Mouse (Mus musculus) brain, embryonic 14.5 days (tissue): ENCODE measurements around the gene Dnaic2. TPM values are rescaled to one million over a fixed set of nuclear protein-coding genes. Genes with fewer than 3 reads are reported as not detected.
A peak's percentile ranks its signal among the peaks of the same experiment; 100 is the strongest.

Experiments
- DNase-seq: peaks from one replicate; pipeline ENCODE4 v3.0.0-alpha.2; 2011; ENCODE audit warnings: low read depth
- CTCF ChIP-seq: fragments of 200-500 bp; IDR thresholded peaks from 2 replicates; pipeline ENCODE4 v1.5.1; 2012; ENCODE audit warnings: inconsistent platforms, mild to moderate bottlenecking, moderate library complexity, borderline replicate concordance; ENCODE audit not compliant: insufficient read depth, insufficient read length; ENCODE audit errors: extremely low read depth
- POLR2A ChIP-seq: fragments of 200-500 bp; IDR thresholded peaks from 2 replicates; pipeline ENCODE4 v1.6.1; 2012; ENCODE audit warnings: mild to moderate bottlenecking, inconsistent platforms, borderline replicate concordance; ENCODE audit not compliant: poor library complexity, insufficient read depth, insufficient read length, severe bottlenecking; ENCODE audit errors: extremely low read depth
- polyA plus RNA-seq: library from polyadenylated mRNA; depleted of rRNA; stranded (reverse); fragments of >200 nt; gene quantifications from 2 replicates; pipeline ENCODE4 v1.2.3, GENCODE M21; 2012; rRNA removed

Dnaic2 gene
- polyA plus RNA-seq, 1 experiment: 2.9 TPM

- no peak for TF ChIP-seq CTCF
- no peak for TF ChIP-seq POLR2A
- DNase-seq: peak; percentile 63
These were observed 79.8 kb downstream of the Dnaic2 start for GRCm38 (mm10) chr11:114807025-114807424.

Other genes starting within 250 kb of the Dnaic2 start
- gene Rpl38, start 58.9 kb upstream of the Dnaic2 start, polyA plus RNA-seq: 1,736 and 1,742 TPM in 2 replicates
- gene Ttyh2, start 52.0 kb upstream of the Dnaic2 start, polyA plus RNA-seq: 17.8 and 25.4 TPM in 2 replicates
- 0.76 and 0.97 TPM in 2 replicates for gene Kif19a, start 38.0 kb downstream of the Dnaic2 start, polyA plus RNA-seq
- gene Btbd17, start 68.5 kb downstream of the Dnaic2 start, polyA plus RNA-seq: 36.2 and 50.6 TPM in 2 replicates
- 0.07 and 0.08 TPM in 2 replicates for gene Gpr142, start 71.5 kb downstream of the Dnaic2 start, polyA plus RNA-seq
- 4.1 and 7.4 TPM in 2 replicates for gene Gprc5c, start 123.7 kb downstream of the Dnaic2 start, polyA plus RNA-seq
- 0.53 and 0.60 TPM in 2 replicates for gene Cd300a, start 162.6 kb downstream of the Dnaic2 start, polyA plus RNA-seq
- 0.04 and 0.07 TPM in 2 replicates for gene Cd300lb, start 207.0 kb downstream of the Dnaic2 start, polyA plus RNA-seq
- 0.15 TPM in 1 of 2 replicates, not detected in the other for gene Cd300c, start 241.7 kb downstream of the Dnaic2 start, polyA plus RNA-seq